Mouse (Mus musculus) megakaryocyte, embryonic 14.5 days (primary cell): ENCODE results near the gene Ccl2.

Experiments used
- FLI1 ChIP-seq: IDR thresholded peaks from 2 replicates; pipeline ENCODE4 v1.6.1; 2012; ENCODE audit warnings: low read length, inconsistent platforms, mixed read lengths
- GATA1 ChIP-seq: IDR thresholded peaks from 3 replicates; pipeline ENCODE4 v1.6.1; 2012; ENCODE audit warnings: mixed read lengths, low read length, inconsistent platforms, borderline replicate concordance

GRCm38 (mm10) chr11:82010115-82010514 lies 25.3 kb upstream of the Ccl2 start:
- TF ChIP-seq GATA1: no peak
- no peak for TF ChIP-seq FLI1
